Mouse (Mus musculus): ENCODE results near the gene Pou2f2.

Pou2f2 gene

GRCm38 (mm10) chr7:25195148-25195547 is 15.6 kb upstream of the Pou2f2 start:
- DNase-seq, result no peak

- DNase-seq, result no peak
These were observed 12.6 kb upstream of the Pou2f2 start for GRCm38 (mm10) chr7:25192110-25192509.

- DNase-seq, result no peak
These were observed 11.3 kb upstream of the Pou2f2 start for GRCm38 (mm10) chr7:25190806-25191205.

- peak; percentile 73 to 80 for DNase-seq
These were observed 8.4 kb upstream of the Pou2f2 start for GRCm38 (mm10) chr7:25187662-25188650.

GRCm38 (mm10) chr7:25184091-25184490 is 4.6 kb upstream of the Pou2f2 start:
- DNase-seq, result no peak

GRCm38 (mm10) chr7:25181814-25182213 is 2.3 kb upstream of the Pou2f2 start:
- DNase-seq, result no peak

GRCm38 (mm10) chr7:25181331-25181790 is 1.8 kb upstream of the Pou2f2 start:
- peak; percentile 50 to 59 for DNase-seq

- no peak for DNase-seq
These were observed 986 bp upstream of the Pou2f2 start for GRCm38 (mm10) chr7:25180512-25180911.

- DNase-seq, result peak in 1 of 2 experiments; percentile 29
These were observed 530 bp downstream of the Pou2f2 start for GRCm38 (mm10) chr7:25178787-25179605.

- DNase-seq, result no peak
These were observed 1.2 kb downstream of the Pou2f2 start for GRCm38 (mm10) chr7:25178317-25178716.

GRCm38 (mm10) chr7:25174343-25174742 is 5.2 kb downstream of the Pou2f2 start:
- DNase-seq, result no peak

GRCm38 (mm10) chr7:25172669-25173068 is 6.9 kb downstream of the Pou2f2 start:
- no peak for DNase-seq

- no peak for DNase-seq
These were observed 8.9 kb downstream of the Pou2f2 start for GRCm38 (mm10) chr7:25170583-25170982.

- DNase-seq, result no peak
These were observed 13.4 kb downstream of the Pou2f2 start for GRCm38 (mm10) chr7:25166106-25166505.

- no peak for DNase-seq
These were observed 23.3 kb downstream of the Pou2f2 start for GRCm38 (mm10) chr7:25156158-25156648.

GRCm38 (mm10) chr7:25155469-25156157 is 23.9 kb downstream of the Pou2f2 start:
- DNase-seq, result peak; percentile 64 to 77

GRCm38 (mm10) chr7:25154648-25155047 is 24.9 kb downstream of the Pou2f2 start:
- DNase-seq, result no peak

- DNase-seq, result no peak
These were observed 25.7 kb downstream of the Pou2f2 start for GRCm38 (mm10) chr7:25153841-25154240.

- no peak for DNase-seq
These were observed 27.5 kb downstream of the Pou2f2 start for GRCm38 (mm10) chr7:25151916-25152556.

GRCm38 (mm10) chr7:25151009-25151408 is 28.5 kb downstream of the Pou2f2 start:
- DNase-seq, result no peak

- no peak for DNase-seq
These were observed 29.3 kb downstream of the Pou2f2 start for GRCm38 (mm10) chr7:25150151-25150663.

- no peak for DNase-seq
These were observed 33.6 kb downstream of the Pou2f2 start for GRCm38 (mm10) chr7:25145896-25146295.
